Mouse (Mus musculus) gastrocnemius, postnatal 10 days (tissue): ENCODE data around the gene Kctd17. TPM values are rescaled to one million over a fixed set of nuclear protein-coding genes. Genes with fewer than 3 reads are reported as not detected.
A peak's percentile ranks its signal among the peaks of the same experiment; 100 is the strongest.

Experiments used
- DNase-seq: peaks from one replicate; pipeline ENCODE4 v3.0.0; 2021; ENCODE audit warnings: mixed read lengths
- total RNA-seq, 2 experiments: library from RNA; stranded (reverse); gene quantifications; 2 replicates each; pipeline ENCODE4 v1.2.3; 2021

Gene Kctd17
- total RNA-seq, 2 experiments from 2014 or later = 48.7 to 62.2 TPM

DNA sequence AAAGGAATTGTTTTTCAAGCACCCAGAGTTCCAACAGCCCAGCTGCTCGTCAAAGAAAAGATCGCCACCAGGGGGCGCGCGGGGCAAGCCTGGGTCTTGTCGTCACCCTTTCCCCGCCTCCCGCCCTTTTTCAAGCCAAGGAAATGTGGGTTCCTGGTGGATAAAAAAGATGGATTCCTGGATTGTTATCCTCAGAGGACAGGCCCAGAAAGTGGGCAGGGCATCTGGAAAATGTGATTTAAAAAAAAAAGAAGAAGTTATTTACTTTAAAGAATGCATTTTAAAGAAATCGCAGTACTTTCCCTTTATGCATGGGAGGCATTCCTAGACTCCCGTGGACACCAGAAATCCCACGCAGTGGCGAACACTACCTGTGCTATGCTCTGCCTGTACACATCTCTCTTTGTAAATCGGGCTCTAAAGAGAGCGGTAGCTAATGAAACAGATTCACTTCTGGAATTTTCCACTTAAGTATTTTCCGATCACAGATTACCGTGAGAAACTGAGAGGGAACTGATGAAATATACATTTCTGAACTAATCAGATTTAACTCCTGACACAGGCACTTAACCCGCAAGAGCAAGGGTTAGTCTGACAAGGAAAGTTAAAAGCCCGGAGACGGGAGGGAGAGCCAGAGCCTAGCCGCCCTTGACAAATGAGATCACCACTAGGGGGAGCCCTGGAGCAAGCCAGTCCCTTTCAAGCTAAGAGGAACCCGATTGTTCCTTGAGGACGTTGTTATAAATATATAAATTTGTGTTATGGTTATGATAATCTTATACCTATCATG, 19.6 kb downstream of the Kctd17 start:
- peak; percentile 100 for DNase-seq

DNA sequence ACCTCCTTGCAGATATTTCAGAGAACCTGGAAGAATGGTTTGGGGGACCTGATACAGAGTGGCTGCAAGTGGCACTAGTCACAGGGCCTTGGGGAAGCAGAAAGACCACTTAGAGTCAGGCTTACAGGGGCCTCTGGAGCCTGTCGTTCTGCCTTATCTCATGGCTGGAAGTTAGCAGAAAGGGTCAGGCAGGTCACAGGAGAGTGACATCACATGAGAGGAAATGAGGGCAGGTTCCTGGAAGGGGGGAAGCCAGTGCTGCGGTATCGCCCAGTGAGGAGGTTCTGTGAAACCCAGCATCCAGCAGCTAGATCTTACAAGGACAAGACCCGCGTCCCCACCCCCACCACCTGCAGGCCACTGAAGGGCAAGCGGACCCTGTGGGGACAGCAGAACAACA, 20.8 kb downstream of the Kctd17 start:
- no peak for DNase-seq

DNA sequence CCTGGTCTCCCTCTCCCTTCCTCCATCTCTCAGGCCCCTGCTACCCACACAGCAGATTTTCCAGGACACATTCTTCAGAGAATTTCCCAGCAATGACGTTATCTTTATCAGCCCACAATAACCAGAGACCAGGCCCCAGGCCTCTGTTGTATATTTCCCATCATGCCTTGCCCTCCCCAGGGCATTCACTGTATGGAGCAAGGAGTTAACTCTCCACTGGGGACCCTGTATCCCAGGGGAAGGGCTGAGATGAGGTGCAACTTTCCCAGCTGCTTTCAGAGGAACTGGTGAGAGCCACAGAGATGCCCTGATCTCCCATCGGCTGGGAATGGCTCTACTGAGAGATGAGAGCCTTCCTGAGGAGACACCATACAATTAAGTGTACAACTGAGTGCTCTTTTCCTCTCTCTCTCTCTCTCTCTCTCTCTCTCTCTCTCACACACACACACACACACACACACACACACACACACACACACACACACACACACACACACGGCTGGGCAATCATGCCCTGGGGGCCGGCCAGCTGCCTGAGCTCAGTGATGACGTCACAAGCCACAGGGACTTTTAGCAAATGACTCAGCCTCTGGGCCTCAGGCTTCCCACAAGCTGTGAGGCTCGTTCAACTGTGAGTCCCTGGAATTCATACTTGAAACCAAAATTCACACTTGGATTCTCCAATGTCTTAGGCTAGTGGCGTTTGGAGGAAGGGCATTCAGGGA, 21.5 kb downstream of the Kctd17 start:
- DNase-seq = peak; percentile 65

DNA sequence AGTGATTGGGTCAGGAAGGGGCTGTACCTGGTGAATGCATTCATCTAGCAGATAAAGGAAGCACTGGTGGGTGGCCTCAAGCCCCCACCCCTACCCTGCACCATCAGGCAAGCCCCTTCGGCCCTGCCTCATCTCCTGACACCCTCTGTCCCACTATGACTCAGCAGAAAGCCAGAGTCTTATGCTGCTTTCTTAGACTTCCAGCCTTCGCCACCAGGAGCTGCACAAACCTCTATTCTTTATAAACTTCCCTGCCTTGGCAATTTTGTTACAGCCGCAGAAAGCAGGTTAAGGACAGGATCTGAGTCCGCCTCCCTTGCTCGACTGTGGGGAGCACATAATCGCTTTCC, 22.0 kb downstream of the Kctd17 start:
- no peak for DNase-seq

DNA sequence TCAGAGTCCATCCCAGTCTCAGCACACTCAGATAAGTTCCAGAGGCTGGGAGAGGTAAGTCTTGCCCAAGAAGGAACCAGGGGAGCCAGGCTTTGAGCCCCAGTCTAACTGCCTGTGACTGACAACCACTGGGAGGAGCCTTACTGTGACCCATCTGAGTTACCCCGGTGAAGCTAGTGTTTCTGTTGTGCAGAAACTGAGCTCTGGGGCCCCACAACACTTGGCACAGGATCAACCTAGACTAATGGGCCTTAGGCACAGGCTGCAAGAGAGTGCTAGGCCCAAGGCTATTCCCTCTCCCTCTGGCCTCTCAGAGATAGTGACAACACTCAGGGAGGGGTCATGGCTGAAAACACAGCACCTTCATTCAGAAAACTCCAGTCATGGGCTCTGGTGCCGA, 22.8 kb downstream of the Kctd17 start:
- no peak for DNase-seq

DNA sequence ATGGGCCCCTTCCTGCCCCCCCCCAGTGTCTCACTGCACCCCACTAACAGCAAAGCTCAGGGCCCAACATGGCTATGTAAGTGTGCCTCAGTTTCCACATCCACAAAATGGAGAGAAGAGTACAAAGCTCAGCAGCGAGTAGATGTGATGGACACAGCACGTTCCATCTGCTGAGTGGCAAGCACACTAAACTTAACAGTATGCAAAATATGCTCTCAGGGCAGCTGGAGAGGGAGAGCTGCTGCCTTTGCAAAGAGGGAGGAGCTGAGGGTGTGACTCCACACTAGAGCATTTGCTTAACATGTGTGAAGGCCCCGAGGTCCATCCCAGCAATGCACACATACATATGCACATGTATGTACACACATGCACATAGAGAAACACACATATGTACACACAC, 24.6 kb downstream of the Kctd17 start:
- no peak for DNase-seq

DNA sequence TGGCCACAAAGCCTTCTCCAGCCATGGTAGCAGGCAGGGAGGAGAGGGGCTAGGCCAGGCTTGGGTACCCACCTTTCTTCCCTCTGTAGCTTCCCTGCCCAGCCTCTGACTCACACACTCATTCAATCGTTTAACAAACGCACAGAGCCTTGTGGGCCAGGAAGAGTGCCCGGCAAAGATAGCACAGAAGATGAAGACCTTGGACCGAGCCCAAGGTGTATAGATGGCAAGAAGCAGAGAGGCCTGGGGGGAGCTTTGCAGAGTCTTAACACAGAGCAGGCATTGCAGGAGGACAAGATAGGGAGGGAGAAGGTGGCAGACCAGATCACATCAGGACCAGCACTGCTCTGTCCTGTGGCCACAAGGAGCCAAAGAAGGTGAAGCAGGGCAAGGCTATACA, 26.8 kb downstream of the Kctd17 start:
- DNase-seq = no peak

DNA sequence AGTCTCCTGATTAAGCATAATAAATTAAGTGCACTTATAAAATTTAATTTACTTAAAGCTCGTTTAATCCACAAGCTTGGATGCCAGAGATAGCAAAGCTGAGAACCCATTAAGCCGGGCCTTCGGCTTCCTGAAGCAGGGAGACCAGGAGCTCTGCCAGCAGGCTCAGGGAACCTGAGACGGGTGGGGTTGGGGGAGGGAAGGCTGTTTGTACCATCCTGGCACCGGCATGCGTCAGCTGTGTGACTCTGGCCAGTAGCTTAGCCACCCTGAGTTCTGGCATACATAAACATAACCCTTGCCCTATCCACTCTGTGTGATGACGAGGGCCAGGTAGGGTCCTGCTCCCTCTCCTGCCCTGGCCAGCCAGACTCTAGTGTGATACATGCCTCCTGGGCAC, 27.7 kb downstream of the Kctd17 start:
- DNase-seq = peak; percentile 53

DNA sequence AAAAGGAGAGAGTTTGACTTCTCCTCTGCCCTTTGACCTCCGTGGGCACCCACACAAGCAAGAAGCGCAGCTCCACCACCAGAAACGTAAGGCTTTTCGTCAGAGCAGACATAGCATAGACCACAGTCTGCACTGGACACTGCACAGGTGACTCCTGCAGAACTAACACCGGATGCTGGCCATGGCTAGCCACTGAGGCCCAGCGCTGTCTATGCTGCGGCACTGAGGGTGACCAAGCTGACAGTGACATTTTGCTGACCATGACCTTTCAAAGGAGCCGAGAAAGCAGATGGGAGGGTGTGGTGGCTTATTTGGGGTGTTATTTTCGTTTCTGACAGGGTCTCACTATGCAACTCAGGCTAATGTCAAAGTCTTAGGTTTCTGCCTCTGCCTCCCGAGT, 28.8 kb downstream of the Kctd17 start:
- DNase-seq = no peak

DNA sequence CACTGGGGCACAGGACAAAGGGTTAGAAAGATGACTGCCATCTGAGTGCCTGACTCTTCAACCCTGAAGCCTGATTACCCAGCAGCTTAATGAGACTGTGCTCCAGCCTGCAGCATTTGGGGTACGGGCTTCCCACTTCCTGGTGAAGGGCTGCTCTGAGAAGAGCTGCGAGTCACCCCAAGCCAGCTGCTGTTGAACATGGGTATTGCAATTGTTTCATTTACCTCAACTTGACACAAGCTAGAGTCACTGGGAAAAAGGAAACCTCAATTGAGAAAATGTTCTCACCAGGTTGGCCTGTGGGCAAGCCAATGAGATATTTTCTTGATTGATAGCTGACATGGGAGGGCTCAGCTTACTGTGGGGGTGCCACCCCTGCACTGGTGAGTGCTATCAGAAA, 34.6 kb downstream of the Kctd17 start:
- DNase-seq = no peak

DNA sequence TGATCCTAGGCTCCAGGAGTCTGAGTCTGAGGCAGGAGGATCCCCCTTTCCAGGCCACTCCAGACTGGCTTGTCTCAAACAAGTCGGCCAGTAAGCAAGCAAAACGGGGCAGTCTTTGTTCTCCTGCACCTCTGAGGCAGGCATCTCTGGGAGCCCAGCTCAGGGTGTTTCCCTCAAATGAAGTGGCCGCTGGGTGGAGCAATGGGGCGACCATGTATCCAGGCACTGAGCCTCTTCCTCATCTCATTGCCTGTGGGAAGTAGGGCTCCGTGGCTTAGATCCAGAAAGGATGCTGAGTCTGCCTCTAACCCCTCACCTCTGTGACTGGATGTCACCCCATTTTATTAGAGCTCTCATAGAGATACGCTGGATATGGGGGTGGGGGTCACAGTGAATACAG, 38.4 kb downstream of the Kctd17 start:
- no peak for DNase-seq

DNA sequence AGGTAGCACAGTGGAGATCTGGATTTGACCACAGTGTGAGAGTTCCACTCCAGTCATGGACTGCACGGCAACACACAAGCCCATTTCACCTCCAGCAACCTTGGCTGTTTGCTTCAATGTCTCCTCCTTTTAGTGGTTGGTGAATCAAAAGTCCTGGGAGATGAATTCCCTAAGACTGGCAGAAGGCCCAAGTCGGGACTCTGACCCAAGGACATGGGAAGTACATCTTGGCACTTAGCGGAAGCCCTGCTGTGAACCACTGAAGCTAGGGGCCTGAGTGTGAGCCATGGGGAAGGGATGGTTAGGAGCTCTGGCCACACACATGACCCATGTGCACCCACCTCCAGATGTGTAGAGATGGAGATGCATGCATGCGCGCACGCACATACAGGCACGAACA, 39.2 kb downstream of the Kctd17 start:
- no peak for DNase-seq

DNA sequence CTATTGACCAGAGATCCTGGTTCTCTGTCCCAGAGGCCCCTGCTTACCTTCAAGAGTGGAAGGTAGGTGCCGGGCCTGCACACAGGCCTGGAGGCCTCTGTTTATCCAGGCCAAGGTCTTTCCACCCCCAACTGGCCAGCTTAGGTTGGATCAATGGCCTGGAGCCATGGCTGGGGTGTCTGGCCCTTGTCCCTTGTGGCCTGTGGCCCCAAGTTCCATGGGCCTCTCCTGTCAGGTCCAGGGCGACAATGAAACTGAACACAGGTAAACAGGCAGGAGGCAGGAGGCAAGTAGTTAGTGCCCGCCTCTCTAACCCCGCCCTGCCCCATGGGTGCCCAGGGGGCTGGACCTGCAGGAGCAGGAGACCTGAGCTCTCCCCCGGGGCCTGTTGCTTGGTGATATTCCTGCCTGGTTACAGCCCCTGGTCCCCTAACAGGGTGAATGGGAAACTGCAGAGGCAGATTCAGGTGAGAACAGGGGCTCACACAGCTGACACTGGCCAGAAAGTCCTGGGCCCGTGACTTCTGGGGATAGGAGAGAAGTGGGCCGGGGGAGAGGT, 40.1 kb downstream of the Kctd17 start, which contains the start of gene Tmprss6:
Gene Tmprss6, minus strand, starts transcription at position 256 of the 559 bp plus-strand sequence.
- DNase-seq = no peak

DNA sequence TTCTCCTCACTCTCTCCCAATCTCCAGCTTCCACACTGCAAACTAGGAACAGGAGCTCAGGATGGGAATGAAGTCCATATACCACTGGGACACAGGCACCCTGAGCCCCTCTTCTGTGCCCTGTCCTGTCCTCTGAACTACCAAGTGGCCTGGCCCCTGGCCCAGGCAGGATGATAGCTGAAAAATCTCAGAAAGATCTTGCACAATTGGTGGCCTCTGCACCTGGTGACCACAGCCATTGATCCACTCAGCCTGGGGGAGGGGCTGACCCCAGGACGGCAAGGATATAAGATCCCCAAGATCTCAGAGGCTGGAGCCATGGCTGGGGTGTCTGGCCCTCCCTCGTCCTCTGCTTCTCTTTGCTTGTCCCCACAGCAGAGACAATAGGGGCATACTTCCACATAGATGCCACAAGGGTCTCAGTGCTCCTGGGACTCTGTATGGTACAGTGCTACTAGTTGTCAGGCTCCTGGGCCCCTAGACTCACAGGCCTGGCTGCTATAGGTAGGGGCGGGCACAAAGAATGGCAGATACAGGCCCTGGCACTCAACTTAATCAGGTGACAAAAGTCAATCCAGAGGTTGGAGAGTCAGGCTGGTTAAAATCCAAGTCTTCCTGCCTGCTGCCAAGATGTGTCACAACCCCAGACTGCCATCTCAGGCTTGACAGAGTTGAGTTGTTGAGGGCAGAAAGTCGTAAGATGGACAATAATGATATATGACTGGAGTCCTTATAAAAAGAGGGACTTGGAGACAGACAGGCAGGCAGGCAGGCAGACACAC, 42.3 kb downstream of the Kctd17 start:
- DNase-seq = no peak

DNA sequence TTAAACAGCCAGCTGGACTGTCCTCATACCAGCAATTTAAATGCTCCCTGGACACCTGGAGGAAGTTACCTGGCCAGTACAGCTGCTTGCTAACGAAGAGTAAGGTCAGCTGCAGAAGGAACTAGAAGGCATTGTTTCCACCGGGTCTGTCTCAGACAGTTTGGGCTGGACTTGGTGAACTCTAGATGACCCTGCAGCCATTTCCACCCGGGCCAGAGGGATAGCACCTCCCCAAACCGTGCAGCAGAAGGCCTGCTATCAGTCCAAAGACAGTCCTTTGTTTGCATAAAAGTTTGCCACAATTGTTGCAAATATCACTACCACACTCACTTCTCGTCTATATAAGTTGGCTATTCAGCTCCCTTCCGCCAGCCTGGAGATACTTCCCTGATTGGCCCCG, 43.5 kb downstream of the Kctd17 start:
- no peak for DNase-seq

DNA sequence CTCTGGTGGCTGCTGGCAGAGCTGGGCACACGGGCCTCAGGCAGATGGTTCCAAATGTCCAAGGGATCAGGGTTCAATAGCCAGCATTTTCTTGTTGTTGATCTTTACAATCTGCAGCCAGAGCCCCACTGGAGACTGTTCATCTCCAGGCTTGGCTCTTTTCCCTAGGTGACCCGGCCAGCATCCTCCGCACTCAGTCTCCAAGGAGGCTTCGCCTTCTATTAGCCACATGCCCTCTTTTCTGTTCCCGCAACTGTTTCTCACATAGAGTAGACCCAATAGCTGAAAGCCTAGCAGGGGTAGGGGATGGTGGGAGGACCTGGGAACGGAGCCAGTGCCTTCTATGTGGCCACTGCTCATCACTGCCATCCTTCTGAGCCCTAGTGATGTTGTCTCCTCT, 45.1 kb downstream of the Kctd17 start:
- no peak for DNase-seq

DNA sequence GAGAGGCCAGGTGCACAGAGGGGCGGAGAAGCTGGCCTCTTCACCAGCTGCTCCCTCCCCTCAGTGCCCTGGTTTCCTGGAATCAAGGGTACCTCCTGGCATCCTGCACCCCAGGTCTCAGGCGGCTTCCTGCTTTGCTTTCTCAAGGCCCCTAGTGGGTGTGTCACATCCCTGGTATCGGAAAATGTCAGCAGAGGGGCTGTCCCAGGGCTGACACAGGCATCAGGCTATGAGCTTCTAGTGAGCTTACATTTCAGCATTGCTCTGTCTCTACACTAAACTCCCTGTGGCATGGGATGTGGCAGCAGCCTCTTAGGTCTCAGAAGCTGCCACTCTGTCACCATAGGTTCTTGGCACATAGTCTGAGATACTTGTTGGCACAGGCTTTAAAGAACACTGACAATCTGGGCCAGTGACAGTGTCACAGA, 47.3 kb downstream of the Kctd17 start:
- DNase-seq = no peak

DNA sequence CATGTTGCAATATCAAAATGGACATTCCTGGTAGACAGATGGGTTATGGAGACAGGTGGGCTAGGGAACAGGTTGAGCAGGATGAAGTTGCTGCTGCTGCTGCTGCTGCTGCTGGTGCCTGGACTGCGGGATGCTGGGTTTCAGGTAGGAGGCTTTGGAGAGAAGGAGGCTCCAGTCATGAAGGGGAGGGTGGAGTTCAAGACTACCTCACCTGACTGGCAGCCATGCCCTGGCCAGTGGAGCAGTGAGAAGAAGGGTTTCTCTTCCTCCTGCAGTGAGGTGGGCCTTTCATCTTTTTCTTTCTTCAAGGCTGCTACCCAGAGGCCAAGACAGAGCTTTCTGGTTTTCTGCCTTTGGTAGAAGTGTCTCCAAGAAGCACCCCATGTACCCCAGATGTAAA, 48.5 kb downstream of the Kctd17 start:
- DNase-seq = no peak

DNA sequence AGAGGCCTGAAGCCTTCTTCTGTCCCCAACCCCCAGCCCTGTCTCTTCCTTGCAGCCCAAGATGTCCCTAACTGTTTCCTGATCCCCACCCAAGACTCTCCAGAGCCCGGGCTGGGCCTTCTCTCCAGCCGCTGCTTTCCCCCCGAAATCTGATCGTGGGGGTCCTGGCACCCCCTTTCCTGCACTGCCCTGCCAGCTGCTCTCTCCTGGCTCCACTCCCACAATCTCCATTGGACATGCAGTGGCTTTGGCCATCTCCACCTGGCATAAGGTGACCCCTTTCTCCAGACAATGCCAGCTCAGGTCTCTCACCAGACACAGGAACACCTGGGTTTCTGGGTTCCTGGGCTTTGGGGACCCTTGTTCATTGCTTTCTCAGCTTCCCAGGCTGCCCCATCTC, 49.7 kb downstream of the Kctd17 start:
- no peak for DNase-seq

DNA sequence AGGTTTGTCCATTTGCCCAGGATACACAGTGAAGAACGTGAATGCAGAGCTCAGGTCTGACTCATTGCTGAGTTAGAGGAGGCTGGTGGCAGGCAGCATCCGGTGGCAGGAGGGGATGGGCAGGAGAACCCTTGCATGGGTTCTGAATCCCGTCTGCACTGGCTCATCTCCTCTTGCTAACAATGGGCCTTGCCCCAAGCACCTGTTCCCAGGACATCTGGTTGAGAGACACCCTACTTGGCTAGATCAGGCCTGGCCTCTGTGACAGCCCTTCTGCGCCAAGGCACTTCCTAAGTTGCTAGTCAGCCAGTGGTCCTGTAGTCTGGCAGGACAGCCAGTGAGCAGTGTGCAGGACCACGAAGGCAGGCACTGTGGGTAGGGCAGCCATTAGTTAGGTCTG, 51.1 kb downstream of the Kctd17 start:
- no peak for DNase-seq

DNA sequence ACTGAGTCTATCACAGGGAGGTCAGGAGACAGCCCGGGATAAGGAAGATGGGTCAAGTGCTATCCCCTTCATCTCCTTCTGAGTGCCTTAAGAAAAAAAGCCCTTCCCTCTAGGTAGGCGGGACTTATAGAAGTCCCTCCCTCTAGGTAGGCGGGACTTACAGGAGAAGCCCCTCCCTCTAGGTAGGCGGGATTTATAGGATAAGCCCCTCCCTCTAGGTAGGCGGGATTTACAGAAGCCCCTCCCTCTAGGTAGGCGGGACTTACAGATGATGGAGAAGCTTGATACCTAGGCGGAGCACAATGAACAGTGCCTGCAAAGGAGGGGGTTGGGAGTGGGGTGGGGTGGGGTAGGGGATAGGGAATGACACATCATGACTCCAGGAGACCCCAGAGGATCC, 51.7 kb downstream of the Kctd17 start:
- no peak for DNase-seq

DNA sequence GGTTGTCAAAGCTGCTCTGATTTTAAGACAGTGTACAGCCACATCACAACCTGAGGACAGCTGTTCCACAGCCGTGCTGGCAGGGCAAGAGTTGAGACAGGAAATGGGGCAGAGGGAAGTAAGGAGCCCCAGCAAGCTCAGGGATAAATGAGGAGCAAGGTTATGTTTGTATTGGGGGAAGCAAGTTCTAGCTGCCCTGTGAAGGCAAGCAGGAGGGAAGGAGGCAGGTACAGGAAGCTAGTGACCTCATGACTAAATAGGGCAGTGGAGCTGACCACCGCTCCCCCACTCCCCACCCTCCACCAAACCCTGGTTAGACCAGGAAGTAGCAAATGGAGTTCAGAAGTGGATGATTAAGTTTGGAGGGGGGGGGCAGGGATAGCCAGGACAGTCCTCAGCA, 52.6 kb downstream of the Kctd17 start:
- no peak for DNase-seq

DNA sequence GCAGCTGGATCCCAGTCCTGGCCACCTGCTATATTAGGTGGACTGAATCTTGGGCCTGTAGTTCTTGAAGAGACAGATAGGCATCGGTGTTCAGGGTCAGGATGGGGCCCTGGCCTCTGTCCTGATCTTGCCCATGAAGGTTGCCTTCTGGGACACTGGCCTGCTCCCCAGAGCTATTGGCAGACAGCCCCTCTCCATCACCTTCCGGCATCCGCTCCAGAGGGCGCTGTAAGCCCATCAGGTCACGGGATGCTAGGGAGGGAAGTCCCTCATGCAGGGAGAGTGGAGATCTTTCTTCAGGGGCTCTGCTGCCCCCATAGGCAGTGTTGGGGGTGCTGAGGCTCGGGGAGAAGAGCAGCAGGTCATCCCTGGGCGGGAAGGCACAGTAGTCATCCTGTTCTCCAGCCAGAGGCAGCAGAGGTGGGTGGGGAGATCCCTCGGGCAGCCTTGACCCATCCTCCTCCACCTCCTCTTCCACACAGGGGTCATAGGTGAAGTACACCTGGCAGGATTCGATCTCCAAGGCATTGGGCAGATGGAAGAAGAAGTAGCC, 53.2 kb downstream of the Kctd17 start:
- DNase-seq = no peak
